Mouse (Mus musculus) layer of hippocampus, postnatal 10 days (tissue): ENCODE data around the gene Nelfa. TPM values are rescaled to one million over a fixed set of nuclear protein-coding genes. Genes with fewer than 3 reads are reported as not detected.
"Not testable (repeated sequence)": the region's sequence is repeated elsewhere in the genome, so short reads cannot be mapped to it uniquely, and the experiment has no call there.

Experiments used
- DNase-seq, 2 experiments: peaks; one replicate each; pipeline ENCODE4 v3.0.0; 2021; ENCODE audit warnings: low spot score in 2 of 2
- total RNA-seq, 2 experiments: library from RNA; stranded (reverse); gene quantifications; 2 replicates each; pipeline ENCODE4 v1.2.3; 2021

Gene Nelfa
- total RNA-seq, 2 experiments from 2014 or later: 18.6 to 20.1 TPM

GRCm38 (mm10) chr5:33920037-33920436 lies 16.2 kb downstream of the Nelfa start:
- no peak for DNase-seq

GRCm38 (mm10) chr5:33919466-33919865 lies 16.7 kb downstream of the Nelfa start:
- no peak for DNase-seq

- DNase-seq: not testable (repeated sequence)
Observed at GRCm38 (mm10) chr5:33916616-33917015, 19.6 kb downstream of the Nelfa start.

- DNase-seq: not testable (repeated sequence)
Observed at GRCm38 (mm10) chr5:33915031-33915430, 21.2 kb downstream of the Nelfa start.

- DNase-seq: no peak
Observed at GRCm38 (mm10) chr5:33903176-33903575, 33.0 kb downstream of the Nelfa start.

GRCm38 (mm10) chr5:33902696-33903095 lies 33.5 kb downstream of the Nelfa start:
- no peak for DNase-seq

- no peak for DNase-seq
Observed at GRCm38 (mm10) chr5:33901278-33901677, 34.9 kb downstream of the Nelfa start.

- no peak for DNase-seq
Observed at GRCm38 (mm10) chr5:33900701-33901263, 35.4 kb downstream of the Nelfa start.

- DNase-seq: no peak
Observed at GRCm38 (mm10) chr5:33900101-33900500, 36.1 kb downstream of the Nelfa start.

GRCm38 (mm10) chr5:33899245-33899644 lies 37.0 kb downstream of the Nelfa start:
- no peak for DNase-seq

- no peak for DNase-seq
Observed at GRCm38 (mm10) chr5:33898671-33899070, 37.5 kb downstream of the Nelfa start.

- no peak for DNase-seq
Observed at GRCm38 (mm10) chr5:33897158-33897557, 39.1 kb downstream of the Nelfa start.

GRCm38 (mm10) chr5:33895116-33895515 lies 41.1 kb downstream of the Nelfa start:
- no peak for DNase-seq

GRCm38 (mm10) chr5:33893406-33893805 lies 42.8 kb downstream of the Nelfa start:
- DNase-seq: no peak

GRCm38 (mm10) chr5:33881118-33881517 lies 55.1 kb downstream of the Nelfa start:
- no peak for DNase-seq

GRCm38 (mm10) chr5:33875472-33875871 lies 60.7 kb downstream of the Nelfa start:
- DNase-seq: no peak

GRCm38 (mm10) chr5:33857693-33858092 lies 78.5 kb downstream of the Nelfa start:
- no peak for DNase-seq

- DNase-seq: no peak
Observed at GRCm38 (mm10) chr5:33854019-33854418, 82.2 kb downstream of the Nelfa start.

GRCm38 (mm10) chr5:33853086-33853485 lies 83.1 kb downstream of the Nelfa start:
- no peak for DNase-seq

GRCm38 (mm10) chr5:33851466-33851865 lies 84.7 kb downstream of the Nelfa start:
- no peak for DNase-seq
